27 mouse cellular contexts compared by ENCODE assay signal in genomic region chr12:107067346-107067745, GRCm38 (mm10).
DNase-seq lines count a peak whose midpoint lies in the region; ATAC-seq and TF ChIP-seq lines count a peak whose summit lies in the region.
"Had no signal": no experiment of that assay in that cellular context is flagged by ENCODE, and none has a peak within 500 bp of the region (broad histone marks: within the 10 kb centered on the region; RNA-seq: fewer than 3 reads in every experiment).

No protein-coding gene starts in this region.

- POLR2A ChIA-PET in Patski (lab: Charles Lee), result no interaction called here

- no peak overlapping the region for H3K4me3 ChIP-seq in forebrain, embryonic 10.5 days
- no peak overlapping the region for H3K4me3 ChIP-seq in midbrain, embryonic 10.5 days
- H3K4me3 ChIP-seq: heart, adult 2 months; heart, embryonic 10.5 days; heart, embryonic 13.5 days had no signal

- no peaks in the 10 kb centered on the region for H3K36me3 ChIP-seq in forebrain, embryonic 10.5 days (replicated peaks)
- no peaks in the 10 kb centered on the region for H3K36me3 ChIP-seq in midbrain, embryonic 10.5 days
- H3K36me3 ChIP-seq: heart, embryonic 10.5 days; heart, embryonic 13.5 days had no signal

- H3K27me3 ChIP-seq in Patski, result no peaks in the 10 kb centered on the region
- no peaks in the 10 kb centered on the region for H3K27me3 ChIP-seq in forebrain, embryonic 10.5 days (ENCODE audit: poor library complexity, severe bottlenecking)
- no peaks in the 10 kb centered on the region for H3K27me3 ChIP-seq in midbrain, embryonic 10.5 days (ENCODE audit: low read depth, poor library complexity, severe bottlenecking)
- H3K27me3 ChIP-seq: heart, embryonic 13.5 days had no signal

- no peak for TF ChIP-seq CTCF in Patski (IDR thresholded peaks at IDR 0.05)

- ATAC-seq in frontal cortex, adult (ENCODE audit: low TSS enrichment), result peak; percentile 38; the same call in 1 of the 2 replicates
- peak; percentile 65 for ATAC-seq in Patski
- ATAC-seq: activated CD4-positive, CD25-positive, alpha-beta regulatory T cell, adult 4 months; forebrain, embryonic 14.5 days; forebrain, postnatal 0 days; hindbrain, postnatal 0 days; inflammation-experienced regulatory T-cells, adult 6 months; intestine, embryonic 16.5 days had no signal

- DNase-seq in frontal cortex, postnatal 10 days (ENCODE audit: low spot score in 2 of 2), result no peak
- DNase-seq in 416B (ENCODE audit: low read depth) (peak; percentile 1), Patski (ENCODE audit: low read depth, low spot score) (no peak)
- DNase-seq in forebrain, embryonic 10.5 days (ENCODE audit: extremely low spot score, low spot score), result no peak
- no peak for DNase-seq in midbrain, embryonic 10.5 days (ENCODE audit: low spot score)
- DNase-seq: adrenal gland, adult 8-10 months; adrenal gland, postnatal 25 days; cerebellum, adult 11 months; cerebellum, postnatal 10 days; cerebellum, postnatal 36 days; embryo, embryonic 11 days; forebrain, postnatal 0 days; gastrocnemius, postnatal 10 days; gastrocnemius, postnatal 36 days; heart, adult 2 months; heart, postnatal 14 days; heart, postnatal 4 days; kidney, adult 18-20 months had no signal

- H3K9me3 ChIP-seq in forebrain, embryonic 10.5 days, result peaks cover 5% of the 10 kb centered on the region; the same call in 1 of the 2 replicates
- H3K9me3 ChIP-seq in midbrain, embryonic 10.5 days (replicated peaks), result peaks cover 5% of the 10 kb centered on the region; the same call in 1 of the 2 replicates
- H3K9me3 ChIP-seq: heart, embryonic 10.5 days had no signal

- CTCF ChIA-PET in Patski (lab: Charles Lee), result no interaction called here

- 88% methylated on average over 2 of the region's 2 CpGs for WGBS in forebrain, embryonic 10.5 days
- WGBS in midbrain, embryonic 10.5 days, result 89% methylated on average over 2 of the region's 2 CpGs

- in situ Hi-C loops in Patski (cut with MboI; ENCODE audit: low pct_unique_long_range_greater_than_20kb), result no loop called here

- H3K27ac ChIP-seq in forebrain, embryonic 10.5 days, result no peak overlapping the region
- no peak overlapping the region for H3K27ac ChIP-seq in midbrain, embryonic 10.5 days (replicated peaks)
- H3K27ac ChIP-seq: heart, adult 2 months; heart, embryonic 10.5 days; heart, embryonic 13.5 days; hindbrain, embryonic 14.5 days; hindbrain, postnatal 0 days had no signal

- no peaks in the 10 kb centered on the region for H3K4me1 ChIP-seq in forebrain, embryonic 10.5 days
- H3K4me1 ChIP-seq in midbrain, embryonic 10.5 days, result no peaks in the 10 kb centered on the region
- H3K4me1 ChIP-seq: heart, embryonic 10.5 days; heart, embryonic 13.5 days had no signal
